Mouse (Mus musculus) adrenal gland, adult 18-20 months (tissue): Measurements from ENCODE around the gene Ubqln2. TPM values are rescaled to one million over a fixed set of nuclear protein-coding genes. Genes with fewer than 3 reads are reported as not detected.

Experiments
- DNase-seq, 2 experiments: peaks; one replicate each; pipeline ENCODE4 v3.0.0; 2021 to 2022; ENCODE audit warnings: low spot score in 2 of 2
- long read RNA-seq, 2 experiments: library from polyadenylated mRNA; stranded (forward); transcript quantifications; one replicate each; pipeline ENCODE4 v2.0.0; 2021
- total RNA-seq, 2 experiments: library from RNA; stranded (reverse); gene quantifications; 1 replicate in 1 of 2; 2 replicates in 1 of 2; pipeline ENCODE4 v1.2.3; 2021

The Ubqln2 gene
- total RNA-seq, result 10 to 100 TPM; 42.6 to 73.5 TPM
- long read RNA-seq, experiment 1, partial matches to known transcripts, result 0 of 4 reads
- long read RNA-seq, experiment 1, other reads (novel, unspliced or antisense), result 0 of 4 reads
- long read RNA-seq, experiment 2, transcript Ubqln2-201 (1 exons, 3,344 nt), result major isoform, 10 of 10 reads
- long read RNA-seq, experiment 2, partial matches to known transcripts, result 0 of 10 reads
- long read RNA-seq, experiment 2, other reads (novel, unspliced or antisense), result 0 of 10 reads

DNA sequence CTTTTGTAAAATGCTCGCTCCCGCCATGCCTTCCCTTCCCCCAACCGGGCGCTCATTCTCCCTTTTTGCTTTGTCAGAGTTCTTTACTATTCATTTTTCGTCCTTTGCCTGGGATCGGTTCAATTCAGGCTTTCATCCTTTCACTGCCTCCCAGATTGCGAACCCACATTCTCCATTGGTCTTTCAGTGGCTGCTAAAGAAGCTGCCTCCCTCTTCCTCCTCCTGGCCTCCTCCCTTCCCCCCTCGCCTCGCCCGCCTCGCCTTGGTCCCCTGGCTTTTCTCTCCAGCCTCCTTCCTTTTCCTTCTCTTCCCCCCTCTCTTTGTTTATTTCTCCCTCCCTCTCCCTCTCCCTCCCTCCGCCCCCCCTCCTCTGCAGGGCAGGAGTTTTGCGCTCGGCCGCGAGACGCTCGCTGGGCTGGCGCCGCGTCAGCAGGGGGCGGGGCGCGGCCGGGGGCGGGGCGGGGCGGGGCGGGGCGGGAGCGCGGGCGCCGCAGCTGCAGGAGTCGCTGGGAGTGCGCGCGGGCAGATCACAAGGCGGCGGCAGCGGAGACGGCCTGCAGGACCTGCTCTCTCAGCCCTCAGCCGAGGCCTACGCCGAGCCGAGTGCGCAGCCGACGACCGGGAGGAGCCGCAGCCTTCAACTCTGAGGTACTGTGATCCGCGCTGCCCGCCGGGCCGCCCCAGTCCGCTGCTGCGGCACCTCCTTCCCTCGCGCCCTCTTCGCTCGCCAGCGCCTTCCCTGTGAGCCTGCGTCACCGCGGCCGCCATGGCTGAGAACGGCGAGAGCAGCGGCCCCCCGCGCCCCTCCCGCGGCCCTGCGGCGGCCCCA is at the start of gene Ubqln2:
Gene Ubqln2 (plus strand): TSS at position 540 of the 829 bp plus-strand sequence.
- DNase-seq, result peak; percentile 72 to 76

DNA sequence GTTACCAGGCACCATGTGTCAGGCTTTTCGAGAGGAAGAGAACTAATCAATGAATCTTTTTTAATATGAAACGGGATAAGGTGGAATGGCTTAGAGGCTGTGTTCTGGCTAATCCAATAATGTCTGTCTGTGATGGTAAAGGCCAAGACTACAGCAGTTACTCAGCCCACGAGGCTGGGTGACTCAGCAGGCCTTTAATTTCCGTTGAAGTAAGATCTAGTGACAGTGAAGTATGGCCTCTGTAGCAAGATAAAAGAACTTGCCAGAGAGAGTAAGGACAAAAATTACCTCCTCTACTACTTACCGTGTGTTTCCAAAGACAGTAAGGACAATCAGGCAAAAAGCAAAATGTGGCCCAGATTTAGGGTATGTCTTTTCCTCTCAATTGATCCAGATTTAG is 46.1 kb upstream of the Ubqln2 start:
- DNase-seq, result no peak

DNA sequence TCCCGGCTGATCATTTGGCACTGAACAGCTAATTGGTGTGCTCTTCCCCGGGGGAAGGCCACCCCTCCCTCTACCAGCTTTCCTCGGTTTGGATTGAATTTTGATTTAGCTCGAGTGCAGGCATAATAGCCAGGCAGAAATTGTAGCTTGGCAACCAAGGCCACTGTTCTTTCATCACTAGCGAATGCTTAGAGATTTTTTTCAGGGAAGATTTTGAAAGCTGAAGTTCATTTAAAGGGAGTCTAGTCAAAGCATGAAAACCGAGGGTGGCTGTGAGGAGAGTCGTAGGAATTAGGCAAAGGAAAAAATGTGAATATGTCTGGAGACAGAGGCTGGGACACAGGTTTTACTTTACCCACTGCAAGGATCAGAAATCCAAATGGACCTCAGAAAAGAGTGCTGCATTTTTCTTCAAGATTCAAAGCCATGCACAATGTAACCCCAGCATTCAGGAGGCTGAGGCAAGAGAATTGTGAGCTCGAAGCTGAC is 21.2 kb upstream of the Ubqln2 start:
- no peak for DNase-seq

DNA sequence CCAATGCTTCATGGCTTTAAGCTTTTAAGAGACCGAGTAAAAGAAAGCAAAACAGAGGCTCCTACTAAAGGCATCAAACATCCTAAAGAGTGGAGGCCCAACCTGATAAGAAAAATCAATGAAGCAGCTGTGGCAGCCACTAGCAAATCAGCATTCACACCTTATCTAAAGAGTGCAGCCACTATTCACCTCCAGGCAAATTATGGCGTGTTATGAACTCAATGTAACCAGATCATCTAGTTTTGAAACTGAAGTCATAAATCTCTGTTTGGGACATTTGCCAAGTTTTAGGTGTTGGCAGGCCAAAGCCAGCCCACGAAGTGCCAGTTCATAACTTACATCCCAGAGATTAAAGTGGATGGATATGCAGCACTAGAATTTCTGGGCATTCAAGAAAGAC is 5.7 kb upstream of the Ubqln2 start:
- no peak for DNase-seq

DNA sequence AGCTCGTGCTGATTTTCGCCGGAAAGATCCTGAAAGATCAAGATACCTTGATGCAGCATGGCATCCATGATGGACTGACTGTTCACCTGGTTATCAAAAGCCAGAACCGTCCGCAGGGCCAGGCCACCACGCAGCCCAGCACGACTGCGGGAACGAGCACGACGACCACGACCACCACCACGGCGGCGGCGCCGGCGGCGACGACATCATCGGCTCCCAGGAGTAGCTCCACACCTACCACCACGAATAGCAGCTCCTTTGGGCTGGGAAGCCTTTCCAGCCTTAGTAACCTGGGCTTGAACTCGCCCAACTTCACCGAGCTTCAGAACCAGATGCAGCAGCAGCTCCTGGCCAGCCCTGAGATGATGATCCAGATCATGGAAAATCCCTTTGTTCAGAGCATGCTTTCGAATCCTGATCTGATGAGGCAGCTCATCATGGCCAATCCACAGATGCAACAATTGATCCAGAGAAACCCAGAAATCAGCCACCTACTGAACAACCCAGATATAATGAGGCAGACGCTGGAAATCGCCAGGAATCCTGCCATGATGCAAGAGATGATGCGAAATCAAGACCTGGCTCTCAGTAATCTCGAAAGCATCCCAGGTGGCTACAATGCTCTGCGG is 752 bp downstream of the Ubqln2 start:
- DNase-seq, result peak in 1 of 2 experiments; percentile 21

DNA sequence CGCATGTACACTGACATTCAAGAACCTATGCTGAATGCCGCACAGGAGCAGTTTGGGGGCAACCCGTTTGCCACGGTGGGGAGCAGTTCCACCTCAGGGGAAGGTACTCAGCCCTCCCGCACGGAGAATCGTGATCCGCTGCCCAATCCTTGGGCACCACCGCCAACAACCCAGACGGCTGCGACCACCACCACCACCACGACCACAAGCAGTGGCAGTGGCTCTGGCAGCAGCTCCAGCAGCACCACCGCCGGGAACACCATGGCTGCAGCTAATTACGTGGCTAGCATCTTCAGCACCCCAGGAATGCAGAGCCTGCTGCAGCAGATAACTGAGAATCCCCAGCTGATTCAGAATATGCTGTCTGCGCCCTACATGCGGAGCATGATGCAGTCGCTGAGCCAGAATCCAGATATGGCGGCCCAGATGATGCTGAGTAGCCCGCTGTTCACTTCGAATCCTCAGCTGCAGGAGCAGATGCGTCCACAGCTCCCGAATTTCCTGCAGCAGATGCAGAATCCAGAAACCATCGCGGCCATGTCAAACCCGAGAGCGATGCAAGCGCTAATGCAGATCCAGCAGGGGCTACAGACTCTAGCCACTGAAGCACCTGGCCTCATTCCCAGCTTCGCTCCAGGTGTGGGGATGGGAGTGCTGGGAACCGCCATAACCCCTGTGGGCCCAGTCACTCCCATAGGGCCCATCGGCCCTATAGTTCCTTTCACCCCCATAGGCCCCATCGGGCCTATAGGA is 1.4 kb downstream of the Ubqln2 start:
- peak in 1 of 2 experiments; percentile 19 for DNase-seq

DNA sequence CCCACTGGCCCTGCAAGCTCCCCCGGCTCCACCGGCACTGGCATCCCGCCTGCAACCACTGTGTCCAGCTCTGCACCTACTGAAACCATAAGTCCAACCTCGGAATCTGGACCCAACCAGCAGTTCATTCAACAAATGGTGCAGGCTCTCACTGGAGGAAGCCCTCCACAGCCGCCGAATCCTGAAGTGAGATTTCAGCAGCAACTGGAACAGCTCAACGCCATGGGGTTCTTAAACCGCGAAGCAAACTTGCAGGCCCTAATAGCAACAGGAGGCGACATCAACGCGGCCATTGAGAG is 2.0 kb downstream of the Ubqln2 start:
- DNase-seq, result no peak

DNA sequence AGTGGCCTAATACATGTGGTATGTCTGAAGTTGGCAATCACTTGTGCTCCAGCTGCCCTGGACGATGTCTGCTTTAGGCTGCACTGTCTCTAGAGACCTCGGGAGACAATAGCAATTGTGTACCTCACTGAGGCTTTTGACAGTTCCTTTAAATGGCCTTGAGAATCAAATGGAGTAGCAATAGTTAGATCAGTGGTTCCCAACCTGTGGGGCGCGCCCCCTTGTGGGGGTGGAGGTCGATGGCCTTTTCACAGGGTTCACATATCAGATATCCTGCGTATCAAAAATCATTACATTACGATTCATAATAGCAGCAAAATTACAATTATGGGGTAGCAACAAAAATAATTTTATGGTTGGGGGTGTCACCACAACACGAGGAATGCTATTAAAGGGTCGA is 7.9 kb downstream of the Ubqln2 start:
- peak; percentile 31 to 38 for DNase-seq

DNA sequence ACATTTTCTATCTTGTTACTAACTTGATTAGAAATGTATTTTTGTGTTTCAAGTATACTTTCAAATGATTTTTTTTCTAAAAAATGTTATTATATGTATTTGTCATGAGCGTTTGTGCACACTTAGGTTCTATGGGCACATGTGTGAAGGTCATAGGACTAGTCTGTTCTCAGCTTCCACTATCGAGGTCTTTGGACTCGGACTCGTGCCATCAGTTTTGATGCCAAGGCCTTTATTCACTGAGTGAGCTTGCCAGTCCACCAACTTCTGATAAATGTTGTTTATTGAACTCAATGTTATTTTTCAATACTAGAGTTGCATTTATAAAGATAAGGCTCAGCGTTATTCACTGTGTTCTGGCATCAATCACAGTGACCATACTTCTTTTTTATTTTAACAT is 17.5 kb downstream of the Ubqln2 start:
- no peak for DNase-seq

DNA sequence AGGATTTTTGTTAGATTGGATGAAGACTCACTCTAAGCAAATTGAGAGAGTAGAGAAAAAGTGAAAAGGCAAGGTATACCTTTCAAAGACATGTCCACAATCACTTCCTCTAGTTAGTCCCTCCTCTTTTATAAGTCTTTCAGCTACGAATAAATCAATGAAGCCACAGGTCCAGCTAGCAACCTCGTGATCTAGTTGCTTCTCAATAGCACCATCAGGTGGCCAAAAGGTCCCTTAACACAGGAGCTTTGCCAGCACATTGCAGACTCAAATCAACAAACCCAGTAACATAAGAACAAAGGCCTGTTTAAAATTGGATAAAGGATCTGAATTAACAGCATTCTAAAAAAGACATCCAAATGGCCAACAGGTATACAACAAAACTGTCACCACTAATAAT is 30.4 kb downstream of the Ubqln2 start:
- no peak for DNase-seq

Other genes with a start within 250 kb of the Ubqln2 start
- not detected for gene Cypt3, start 60.4 kb downstream of the Ubqln2 start, total RNA-seq
- 1 to 10 TPM; 5.1 to 7.1 TPM for gene Kctd12b, start 198.2 kb downstream of the Ubqln2 start, total RNA-seq
- 10 to 100 TPM; 47.5 to 62.3 TPM for gene Nbdy, start 225.4 kb downstream of the Ubqln2 start, total RNA-seq